Mouse (Mus musculus) inflammation-experienced regulatory T-cells (primary cell): ENCODE measurements around the gene Olfr376. TPM values are rescaled to one million over a fixed set of nuclear protein-coding genes. Genes with fewer than 3 reads are reported as not detected.

ENCODE experiments used
- polyA plus RNA-seq, 2 experiments: library from polyadenylated mRNA; unstranded; fragments of 100-300 nt; shearing (Covaris generic); gene quantifications; one replicate each; pipeline ENCODE4 v1.2.1; 2017

Gene Olfr376
- not detected for polyA plus RNA-seq

DNA sequence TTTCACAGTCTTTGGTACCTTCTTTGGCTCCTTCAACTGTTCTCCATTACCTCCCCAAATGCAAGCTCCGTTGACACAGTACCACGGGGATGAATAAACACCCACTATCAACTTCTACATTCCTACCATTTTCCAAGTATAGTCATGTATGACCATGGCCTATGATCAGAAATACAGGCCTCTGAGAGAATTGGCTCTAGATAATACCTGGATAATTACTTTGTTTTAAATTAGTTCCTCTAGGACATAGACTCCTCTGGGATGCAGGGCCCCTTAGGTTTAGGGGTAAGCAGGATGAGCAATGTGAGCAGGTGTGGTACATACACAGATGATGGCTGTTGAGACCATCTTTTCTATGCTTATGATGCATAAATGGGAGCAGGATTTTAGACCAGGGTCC lies at the start of gene Olfr376:
Gene Olfr376 (plus strand): TSS at position 301 of the 400 bp plus-strand sequence.

DNA sequence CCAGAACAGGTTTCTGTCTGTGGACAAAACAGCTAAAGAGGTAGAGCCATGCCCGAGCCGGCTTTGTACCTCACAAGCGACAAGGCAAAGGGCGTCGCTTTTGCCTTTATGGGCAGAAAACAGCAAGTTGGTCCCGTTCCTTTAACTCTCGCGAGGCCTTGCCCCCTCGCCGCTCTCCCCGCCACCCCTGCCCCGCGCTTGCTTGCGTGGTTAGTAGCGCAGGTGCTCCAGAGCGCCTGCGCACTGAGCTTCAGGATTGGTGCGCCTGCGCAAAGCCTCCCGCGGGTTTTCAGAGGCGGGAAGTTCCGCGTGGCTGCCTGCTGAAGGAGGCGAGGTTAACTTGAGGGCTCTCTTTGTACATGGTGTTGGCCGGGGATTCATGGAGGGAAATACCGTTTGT lies 41.6 kb upstream of the Olfr376 start, which contains the start of the genes Aspa, Gm49340 and Spata22:
Gene Aspa (minus strand): TSS at position 155 of the 400 bp plus-strand sequence.
Gene Gm49340 (plus strand): TSS at position 300 of the 400 bp plus-strand sequence.
Gene Spata22 (plus strand): TSS at position 300 of the 400 bp plus-strand sequence.

DNA sequence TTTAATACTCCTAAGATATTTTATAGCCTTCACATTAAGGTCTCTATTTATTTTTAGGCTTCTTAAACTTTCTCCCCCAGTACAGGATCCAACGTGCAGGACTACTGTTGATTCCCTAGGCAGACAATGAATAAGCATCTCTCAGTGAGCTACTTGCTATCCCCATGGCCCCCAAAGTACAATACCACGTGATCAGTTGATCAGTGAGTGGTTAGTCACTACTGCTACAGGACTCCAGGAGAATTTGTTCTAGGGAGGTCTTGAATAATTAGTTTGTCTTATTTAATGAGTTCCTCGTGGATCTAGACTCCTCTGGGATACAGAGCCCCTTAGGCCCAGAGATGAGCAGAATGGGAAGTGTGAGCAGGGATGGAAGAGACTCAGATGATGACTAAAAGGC lies 20.6 kb upstream of the Olfr376 start, which contains the start of gene Olfr20:
Gene Olfr20 (plus strand): TSS at position 301 of the 400 bp plus-strand sequence.

DNA sequence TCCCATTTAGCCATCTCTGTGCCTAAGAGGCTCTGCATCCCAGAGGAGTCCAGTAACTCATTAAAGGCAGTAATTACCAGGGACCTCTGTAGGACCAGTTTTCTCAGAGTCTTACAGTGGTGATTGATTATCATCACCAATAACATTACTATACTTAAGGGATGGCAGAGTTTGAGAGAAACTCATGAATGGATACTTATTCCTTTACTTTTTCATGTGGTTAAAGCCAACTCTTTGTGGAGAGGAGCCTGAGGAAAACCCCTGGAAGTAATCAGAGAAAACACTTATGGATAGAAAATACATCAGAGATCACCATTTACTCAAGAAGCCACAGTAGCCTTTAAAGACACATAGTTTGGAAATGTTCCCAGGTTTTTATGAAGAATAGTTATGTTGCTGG lies 28.5 kb downstream of the Olfr376 start, which contains the start of gene Olfr1:
Gene Olfr1 (minus strand): TSS at position 101 of the 400 bp plus-strand sequence.

Other genes starting within 250 kb of the Olfr376 start
- gene Haspin, start 233.0 kb upstream of the Olfr376 start, polyA plus RNA-seq: 10 to 100 TPM; 13.1 to 13.7 TPM
- under 1 TPM; 0.17 to 0.60 TPM for gene P2rx5, start 210.8 kb upstream of the Olfr376 start, polyA plus RNA-seq
- 10 to 100 TPM; 62.6 to 82.2 TPM for gene Emc6, start 194.2 kb upstream of the Olfr376 start, polyA plus RNA-seq
- 10 to 100 TPM; 24.6 to 33.0 TPM for gene Tax1bp3, start 194.2 kb upstream of the Olfr376 start, polyA plus RNA-seq
- 10 to 100 TPM; 10.4 to 13.1 TPM for gene Ctns, start 172.2 kb upstream of the Olfr376 start, polyA plus RNA-seq
- 1 to 10 TPM; 5.1 to 7.0 TPM for gene Shpk, start 171.8 kb upstream of the Olfr376 start, polyA plus RNA-seq
- under 1 TPM; 0.06 to 0.47 TPM for gene Trpv1, start 137.0 kb upstream of the Olfr376 start, polyA plus RNA-seq
- under 1 TPM; 0.06 to 0.50 TPM for gene Trpv3, start 103.9 kb upstream of the Olfr376 start, polyA plus RNA-seq
- gene Aspa, start 41.6 kb upstream of the Olfr376 start, polyA plus RNA-seq: under 1 TPM; 0.13 to 0.60 TPM
- gene Gm49340, start 41.5 kb upstream of the Olfr376 start, polyA plus RNA-seq: not detected
- not detected for gene Spata22, start 41.5 kb upstream of the Olfr376 start, polyA plus RNA-seq
- gene Olfr20, start 20.5 kb upstream of the Olfr376 start, polyA plus RNA-seq: under 1 TPM in 1 of 2 experiments, not detected in 1; 0.10 TPM
- gene Olfr1, start 28.4 kb downstream of the Olfr376 start, polyA plus RNA-seq: under 1 TPM in 1 of 2 experiments, not detected in 1; 0.44 TPM
- gene Olfr378, start 57.2 kb downstream of the Olfr376 start, polyA plus RNA-seq: not detected
- gene Olfr380, start 86.3 kb downstream of the Olfr376 start, polyA plus RNA-seq: not detected
- not detected for gene Olfr381, start 120.4 kb downstream of the Olfr376 start, polyA plus RNA-seq
- not detected for gene Olfr382, start 146.0 kb downstream of the Olfr376 start, polyA plus RNA-seq
- gene Olfr385, start 221.8 kb downstream of the Olfr376 start, polyA plus RNA-seq: under 1 TPM in 1 of 2 experiments, not detected in 1; 0.10 TPM
- gene Olfr384, start 227.3 kb downstream of the Olfr376 start, polyA plus RNA-seq: not detected